Mouse (Mus musculus) stomach, postnatal 0 days (tissue): ENCODE results near the gene Enpp6. TPM values are rescaled to one million over a fixed set of nuclear protein-coding genes. Genes with fewer than 3 reads are reported as not detected.
"Not testable (repeated sequence)": the region's sequence is repeated elsewhere in the genome, so short reads cannot be mapped to it uniquely, and the experiment has no call there.

Experiments used
- ATAC-seq: fragments of 200-750 bp; cut with Nextera tagmentation; 2 replicates; pipeline ENCODE4 v1.8.0; 2017; ENCODE audit not compliant: low FRiP score, low TSS enrichment
- DNase-seq: peaks from one replicate; pipeline ENCODE4 v3.0.0-alpha.2; 2016; ENCODE audit warnings: low spot score
- H3K27ac ChIP-seq: fragments of 300-500 bp; sonication (generic); replicated peaks from 2 replicates; pipeline ENCODE4 v1.5.1; 2014; ENCODE audit warnings: mild to moderate bottlenecking, control low read depth
- H3K27me3 ChIP-seq: fragments of 300-500 bp; sonication (generic); 2 replicates; pipeline ENCODE4 v1.6.1; 2014; ENCODE audit warnings: low read length; ENCODE audit not compliant: control insufficient read depth, insufficient read depth
- H3K36me3 ChIP-seq: fragments of 300-500 bp; sonication (generic); 2 replicates; pipeline ENCODE4 v1.6.1; 2014; ENCODE audit warnings: low read length, mixed read lengths; ENCODE audit not compliant: control insufficient read depth, insufficient read depth
- H3K4me1 ChIP-seq: fragments of 300-500 bp; sonication (generic); replicated peaks from 2 replicates; pipeline ENCODE4 v1.6.1; 2014; ENCODE audit warnings: antibody characterized with exemption; ENCODE audit not compliant: control insufficient read depth, insufficient read depth
- H3K4me2 ChIP-seq: fragments of 300-500 bp; sonication (generic); replicated peaks from 2 replicates; pipeline ENCODE4 v1.6.1; 2014; ENCODE audit warnings: low read depth, mild to moderate bottlenecking, control low read depth, moderate library complexity
- H3K4me3 ChIP-seq: fragments of 300-500 bp; sonication (generic); 2 replicates; pipeline ENCODE4 v1.5.1; 2014; ENCODE audit warnings: low read depth, low read length, control low read depth
- H3K9ac ChIP-seq: fragments of 300-500 bp; sonication (generic); 2 replicates; pipeline ENCODE4 v1.6.1; 2014; ENCODE audit warnings: mild to moderate bottlenecking, low read length, control low read depth, mixed read lengths
- H3K9me3 ChIP-seq: fragments of 300-500 bp; sonication (generic); 2 replicates; pipeline ENCODE4 v1.6.1; 2016; ENCODE audit warnings: low read length; ENCODE audit not compliant: control insufficient read depth
- CTCF ChIP-seq: IDR thresholded peaks from 2 replicates; pipeline ENCODE4 v1.5.1; 2016; ENCODE audit warnings: antibody characterized with exemption, low read depth, mild to moderate bottlenecking, moderate library complexity
- EP300 ChIP-seq: optimal IDR thresholded peaks from 2 replicates; pipeline ENCODE3; 2016; ENCODE audit warnings: antibody characterized with exemption
- WGBS: fragments of 180-500 bp; shearing (Covaris S2); extraction: QIAGEN DNeasy Blood & Tissue Kit; methylation state at CpG from one replicate; pipeline ENCODE4 v1.1.7; 2014; 5-methylcytosine and 5-hydroxymethylcytosine counted together
- polyA plus RNA-seq: library from polyadenylated mRNA; unstranded; fragments of >200 nt; fragmentation: Nextera tagmentation; extraction: Ambion mirVana; gene quantifications from 2 replicates; pipeline ENCODE4 v1.2.1, GENCODE M21; 2015

Gene Enpp6
- polyA plus RNA-seq, 1 experiment from 2014 or later, result 0.16 TPM

DNA sequence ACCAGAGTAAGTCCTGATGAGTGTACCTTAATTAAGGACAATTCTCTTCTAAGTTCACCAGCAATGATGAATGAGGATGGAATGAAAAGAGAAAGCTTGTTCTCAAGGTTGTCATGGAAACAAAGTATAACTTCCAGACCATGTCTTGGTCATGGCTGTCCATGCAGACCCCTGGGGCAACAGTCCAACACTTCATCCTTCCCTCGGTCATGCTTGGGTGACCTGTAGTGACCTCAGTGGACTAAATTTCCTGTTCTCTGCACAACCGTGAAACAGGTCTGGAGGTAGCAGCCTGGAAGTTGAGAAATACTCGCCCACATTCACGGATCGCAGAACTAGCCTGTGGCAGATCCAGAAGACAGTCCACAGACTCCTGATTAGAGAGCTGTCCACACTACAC is 50.7 kb downstream of the Enpp6 start:
- H3K9me3 ChIP-seq, result no peaks in the 10 kb centered on the region
- no peak overlapping the region for H3K27ac ChIP-seq
- H3K27me3 ChIP-seq, result no peaks in the 10 kb centered on the region
- WGBS, result 70% methylated on average over 5 of the region's 5 CpGs
- H3K4me2 ChIP-seq, result no peak overlapping the region
- no peaks in the 10 kb centered on the region for H3K36me3 ChIP-seq
- no peak overlapping the region for H3K4me3 ChIP-seq
- H3K9ac ChIP-seq, result no peak overlapping the region
- H3K4me1 ChIP-seq, result no peaks in the 10 kb centered on the region
- ATAC-seq (no peak), DNase-seq (no peak)
- no peak for TF ChIP-seq EP300
- no peak for TF ChIP-seq CTCF

DNA sequence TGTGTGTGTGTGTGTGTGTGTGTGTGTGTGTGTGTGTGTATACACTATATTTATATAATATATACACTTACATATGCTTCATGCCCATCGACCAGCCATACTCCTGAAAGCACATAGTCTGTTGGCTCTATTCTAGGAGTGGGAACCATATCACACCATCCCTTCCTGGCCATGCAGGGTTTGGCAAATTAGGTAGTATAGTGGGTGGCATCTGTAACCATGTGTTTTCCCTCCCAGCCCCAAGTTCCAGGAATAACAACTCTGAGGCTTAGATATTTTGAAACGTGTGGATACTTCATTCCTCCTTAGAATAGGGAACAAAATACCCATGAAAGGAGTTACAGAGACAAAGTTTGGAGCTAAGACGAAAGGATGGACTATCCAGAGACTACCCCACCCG is 53.5 kb downstream of the Enpp6 start:
- not testable (repeated sequence) for H3K36me3 ChIP-seq, ATAC-seq, H3K27ac ChIP-seq, H3K27me3 ChIP-seq, H3K9ac ChIP-seq, H3K4me2 ChIP-seq, DNase-seq, H3K4me3 ChIP-seq, H3K9me3 ChIP-seq, H3K4me1 ChIP-seq
- 86% methylated on average over 2 of the region's 4 CpGs for WGBS

DNA sequence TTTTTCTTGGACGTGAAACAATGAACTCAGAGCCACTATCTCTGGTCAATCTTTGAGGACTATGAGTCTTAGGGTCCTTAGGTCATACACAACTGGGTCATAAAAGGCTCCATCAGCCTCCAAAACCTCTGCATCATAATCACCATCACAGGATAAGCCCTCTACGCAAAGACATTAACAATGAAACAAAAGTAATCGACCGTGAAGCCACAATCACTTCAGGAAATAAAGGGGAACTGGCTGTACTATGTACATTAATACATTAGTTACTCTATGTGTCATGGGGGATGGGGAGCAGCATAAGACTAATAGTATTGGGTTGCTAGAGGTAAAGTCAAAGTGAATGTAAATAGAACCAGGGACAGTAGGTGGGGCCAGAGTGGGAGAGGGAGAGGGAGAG is 59.7 kb downstream of the Enpp6 start:
- Histone ChIP-seq H3K27ac (no peak overlapping the region), H3K4me3 (no peak overlapping the region), H3K9ac (no peak overlapping the region), H3K36me3 (no peaks in the 10 kb centered on the region), H3K4me2 (no peak overlapping the region), H3K27me3 (no peaks in the 10 kb centered on the region), H3K4me1 (no peaks in the 10 kb centered on the region), H3K9me3 (no peaks in the 10 kb centered on the region; the same call in 1 of the 2 replicates)
- no peak for ATAC-seq
- no peak for TF ChIP-seq EP300
- TF ChIP-seq CTCF, result no peak
- no peak for DNase-seq
- 68% methylated on average over 4 of the region's 4 CpGs for WGBS

DNA sequence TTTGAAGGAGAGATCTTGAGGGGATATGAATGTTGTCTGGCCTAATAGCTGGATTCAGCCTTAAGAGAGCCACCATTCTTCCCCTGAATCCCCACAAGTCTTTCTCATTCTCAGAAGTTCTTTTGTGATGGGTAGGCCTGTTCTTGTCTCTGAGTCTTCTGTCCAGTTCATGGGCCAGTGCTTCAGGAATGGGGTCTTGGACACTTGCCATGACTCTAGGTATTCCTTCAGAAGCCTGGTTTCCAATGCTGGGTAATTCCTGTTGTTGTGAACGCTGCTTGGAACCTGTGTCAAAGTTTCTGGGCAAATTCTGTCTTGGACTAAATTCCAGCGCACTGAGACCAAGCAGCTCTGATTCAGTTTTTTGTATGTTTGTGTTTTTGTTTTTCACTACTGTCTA is 60.5 kb downstream of the Enpp6 start:
- Histone ChIP-seq H3K36me3 (no peaks in the 10 kb centered on the region), H3K4me1 (no peaks in the 10 kb centered on the region), H3K27me3 (no peaks in the 10 kb centered on the region), H3K4me3 (no peak overlapping the region), H3K27ac (no peak overlapping the region), H3K9me3 (no peaks in the 10 kb centered on the region; the same call in 1 of the 2 replicates), H3K4me2 (no peak overlapping the region), H3K9ac (no peak overlapping the region)
- WGBS, result 94% methylated on average over 2 of the region's 2 CpGs
- DNase-seq (no peak), ATAC-seq (no peak)
- TF ChIP-seq CTCF, result no peak
- TF ChIP-seq EP300, result no peak

DNA sequence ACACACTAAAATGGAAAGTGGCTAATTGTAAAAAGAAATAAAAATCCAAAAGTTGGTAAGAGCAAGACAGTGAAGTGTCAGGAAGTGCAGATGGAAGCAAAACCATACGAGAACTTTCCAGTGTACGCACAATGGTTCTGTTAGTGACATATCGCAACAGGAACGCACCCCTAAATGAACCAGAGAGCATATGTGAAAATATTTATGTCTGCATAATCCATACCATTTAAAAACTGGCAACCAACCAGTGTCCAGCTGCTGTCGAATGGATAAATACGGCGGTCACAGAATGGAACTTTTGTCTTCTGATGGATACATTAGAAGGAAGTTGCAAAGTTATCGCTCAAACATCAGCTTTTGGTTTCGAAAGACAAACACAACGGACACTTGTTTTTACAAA is 61.9 kb downstream of the Enpp6 start:
- H3K9ac ChIP-seq, result no peak overlapping the region
- no peak overlapping the region for H3K4me2 ChIP-seq
- 54% methylated on average over 10 of the region's 10 CpGs for WGBS
- ATAC-seq, result no peak
- no peak overlapping the region for H3K27ac ChIP-seq
- no peaks in the 10 kb centered on the region for H3K4me1 ChIP-seq
- H3K4me3 ChIP-seq, result no peak overlapping the region
- no peaks in the 10 kb centered on the region; the same call in 1 of the 2 replicates for H3K9me3 ChIP-seq
- TF ChIP-seq CTCF, result no peak
- TF ChIP-seq EP300, result no peak
- DNase-seq, result no peak
- no peaks in the 10 kb centered on the region for H3K36me3 ChIP-seq
- H3K27me3 ChIP-seq, result no peaks in the 10 kb centered on the region

DNA sequence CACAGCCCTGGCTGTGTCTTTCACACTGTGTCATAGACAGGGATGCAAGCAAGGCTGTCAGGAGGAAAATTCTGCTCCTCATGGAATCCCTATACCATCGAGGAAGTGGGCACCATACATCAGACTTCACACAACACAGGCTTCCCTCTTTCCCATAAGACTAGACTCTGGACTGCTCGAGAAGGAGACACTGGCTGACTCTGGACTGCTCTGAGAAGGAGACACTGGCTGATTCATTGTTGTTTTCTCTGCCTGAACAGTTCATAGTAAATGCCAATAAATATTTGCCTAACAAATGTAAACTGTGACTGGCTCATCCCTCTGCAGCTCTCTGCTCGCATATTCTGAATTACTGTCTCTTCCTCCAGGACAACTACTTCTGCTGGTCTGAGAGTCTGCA is 66.0 kb downstream of the Enpp6 start:
- H3K27ac ChIP-seq, result no peak overlapping the region
- DNase-seq, result no peak

More for the DNA sequence above, 66.0 kb downstream of the Enpp6 start:
- Histone ChIP-seq H3K4me1 (no peaks in the 10 kb centered on the region), H3K4me2 (no peak overlapping the region), H3K36me3 (no peaks in the 10 kb centered on the region), H3K4me3 (no peak overlapping the region), H3K27me3 (no peaks in the 10 kb centered on the region), H3K9me3 (no peaks in the 10 kb centered on the region), H3K9ac (no peak overlapping the region)
- 37% methylated on average over 3 of the region's 3 CpGs for WGBS
- no peak for TF ChIP-seq CTCF
- no peak for TF ChIP-seq EP300
- no peak for ATAC-seq
